Mouse (Mus musculus): Measurements from ENCODE around the gene Cdc73.

- no peak for TF ChIP-seq CTCF (conservative IDR thresholded peaks at IDR 0.05 in 1 of 2, IDR thresholded peaks at IDR 0.05 in 1 of 2; ENCODE audit: low read depth in 2 of 2, low read length in 2 of 2)
- no peak for TF ChIP-seq ELF1 (IDR thresholded peaks at IDR 0.05; ENCODE audit: low read depth, low read length)
- TF ChIP-seq MAX (IDR thresholded peaks at IDR 0.05; ENCODE audit: low read length): no peak
- no peak for TF ChIP-seq POLR2A (IDR thresholded peaks at IDR 0.05; ENCODE audit: low read depth, low read length)
- no peak for TF ChIP-seq SMC3 (IDR thresholded peaks at IDR 0.05; ENCODE audit: low read depth, low read length)
- TF ChIP-seq CHD2 (IDR thresholded peaks at IDR 0.05; ENCODE audit: low read length): no peak
- no peak for TF ChIP-seq SIN3A (IDR thresholded peaks at IDR 0.05; ENCODE audit: low read length)
- TF ChIP-seq RAD21 (IDR thresholded peaks at IDR 0.05; ENCODE audit: low read depth, low read length): no peak
- TF ChIP-seq EP300 (IDR thresholded peaks at IDR 0.05; ENCODE audit: low read length): no peak
- TF ChIP-seq MXI1 (IDR thresholded peaks at IDR 0.05; ENCODE audit: low read depth, low read length): no peak
Measured at GRCm38 (mm10) chr1:143653646-143654045, 49.0 kb downstream of the Cdc73 start.
